Mouse (Mus musculus) Patski (cell line): ENCODE measurements at regions not wholly inside any gene's neighbourhood (a gene's known extent, or its start where the extent isn't known, plus 50 kb on each side); places are given as distances from the start of the nearest gene placed in this dataset.

Experiments used
- ATAC-seq: fragments of 100-300 bp; one replicate; pipeline ENCODE4 v1.8.0; 2021
- CTCF ChIA-PET: fragments of 350-600 bp; sonication (Branson Sonifier 250); formaldehyde crosslinking; loops from one replicate; lab custom pipeline; 2022; ENCODE audit warnings: inconsistent platforms; lab: Charles Lee
- POLR2A ChIA-PET: fragments of 350-600 bp; sonication (Branson Sonifier 250); formaldehyde crosslinking; loops from one replicate; lab custom pipeline; 2022; ENCODE audit warnings: antibody characterized with exemption, inconsistent platforms; lab: Charles Lee
- DNase-seq: peaks from one replicate; pipeline ENCODE4 v3.0.0-alpha.2; 2011; ENCODE audit warnings: low read depth, low spot score
- H3K27me3 ChIP-seq: fragments of 371-371 bp; one replicate; pipeline ENCODE4 v1.5.1; 2021
- CTCF ChIP-seq: fragments of 100-300 bp; IDR thresholded peaks from one replicate; pipeline ENCODE4 v1.5.1; 2021
- in situ Hi-C: fragments of 300-500 bp; cut with MboI; formaldehyde crosslinking; loops from 3 replicates; pipeline ENCODE4 v1.11.1; 2018; ENCODE audit warnings: low pct_unique_long_range_greater_than_20kb, mixed read lengths

DNA sequence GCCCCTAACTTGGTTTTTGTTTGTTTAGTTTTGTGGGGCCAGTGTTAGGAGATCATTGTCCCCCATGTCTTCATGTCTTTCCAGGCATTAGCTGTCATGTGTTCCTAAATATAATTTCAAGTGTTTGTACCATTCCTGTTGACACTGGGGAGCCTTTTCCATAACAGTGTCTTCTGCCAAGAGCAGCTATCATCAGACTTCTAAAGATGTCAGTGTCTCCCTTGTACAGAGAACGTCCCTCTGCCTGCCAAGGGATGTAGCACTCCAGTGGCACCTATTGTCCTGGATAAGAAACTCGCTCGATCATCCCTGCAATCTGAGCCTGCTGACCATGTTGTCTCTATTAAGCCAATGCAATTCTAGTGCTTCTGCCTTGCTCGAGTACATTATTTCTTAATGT is 64.6 kb upstream of the Lhfpl2 start:
- CTCF ChIA-PET = no interaction called here
- no peak for TF ChIP-seq CTCF
- POLR2A ChIA-PET = interaction anchor here (0.6 kb wide), 1 partner anchor 46 kb away, joined by 3 read pairs; no protein-coding TSS in a partner anchor
- no peaks in the 10 kb centered on the region for H3K27me3 ChIP-seq
- ATAC-seq (no peak), DNase-seq (no peak)
- in situ Hi-C loops = loop anchor here (10.0 kb wide), 1 partner anchor 168 kb away; no protein-coding TSS in a partner anchor

DNA sequence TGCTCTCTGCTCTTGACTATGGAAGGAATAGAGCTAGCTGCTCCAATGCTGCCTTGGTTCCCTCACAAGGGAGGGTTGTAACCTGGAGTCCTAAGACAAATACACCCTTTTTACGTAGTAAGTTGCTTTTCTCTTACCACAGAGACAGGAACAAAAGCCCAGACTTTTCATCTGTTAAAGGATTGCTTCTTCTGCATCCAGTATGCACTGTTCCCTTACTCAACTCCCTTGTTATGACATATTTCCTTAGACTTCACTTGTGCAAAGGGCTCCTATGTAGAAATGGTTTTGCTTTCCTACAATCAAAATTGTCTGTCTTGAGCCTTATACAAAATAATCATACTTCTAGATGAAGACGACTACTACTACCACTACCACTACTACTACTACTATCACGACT is 62.2 kb upstream of the Lhfpl2 start:
- POLR2A ChIA-PET = no interaction called here
- in situ Hi-C loops = loop anchor here (5.0 to 10.0 kb wide), 3 partner anchors 67 to 171 kb away; no protein-coding TSS in a partner anchor

DNA sequence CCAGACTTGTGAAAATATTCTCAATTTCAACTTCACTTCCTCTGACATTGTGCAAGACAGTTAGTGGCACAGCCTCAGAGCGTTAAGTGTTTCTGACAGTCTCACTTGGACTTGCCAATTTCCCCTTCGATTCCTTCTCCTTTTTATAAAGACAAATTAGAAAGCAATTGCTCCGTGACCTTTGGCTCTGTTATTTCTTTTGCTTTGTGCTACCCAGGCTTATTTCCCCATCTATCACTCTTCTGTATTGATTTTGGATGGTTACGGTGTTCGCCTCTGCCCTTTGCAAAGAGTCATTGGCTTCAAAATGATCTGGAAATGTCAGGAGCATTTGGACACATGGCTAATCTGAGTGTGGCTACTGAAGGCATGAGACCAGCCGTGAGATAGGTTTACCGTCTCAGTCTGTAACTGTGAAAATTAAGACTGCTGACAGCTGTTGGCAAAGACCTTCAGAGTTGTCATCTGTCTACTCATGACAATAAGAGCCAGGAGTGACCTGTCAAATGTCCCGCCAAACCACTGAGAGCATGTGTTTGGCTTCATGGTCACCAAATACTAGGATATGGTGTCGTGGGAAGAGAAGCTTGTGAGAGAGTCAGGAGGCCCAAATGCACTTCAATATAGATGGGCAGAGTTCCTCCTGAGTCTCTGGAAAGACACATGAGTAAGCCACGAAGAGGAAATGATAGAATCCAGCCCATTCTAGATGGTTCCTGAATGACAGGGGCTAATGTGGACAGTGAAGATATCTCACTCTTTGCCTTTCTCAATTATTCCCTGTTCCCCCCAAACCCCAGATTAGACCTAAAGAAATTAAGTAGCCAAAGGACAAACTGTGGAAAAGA is 60.8 kb upstream of the Lhfpl2 start:
- no peak for TF ChIP-seq CTCF
- POLR2A ChIA-PET = no interaction called here
- CTCF ChIA-PET = no interaction called here
- DNase-seq (no peak), ATAC-seq (no peak)
- in situ Hi-C loops = loop anchor here (5.0 to 10.0 kb wide), 3 partner anchors 66 to 172 kb away; no protein-coding TSS in a partner anchor
- no peaks in the 10 kb centered on the region for H3K27me3 ChIP-seq

More for the DNA sequence above, 62.2 kb upstream of the Lhfpl2 start:
- H3K27me3 ChIP-seq = no peaks in the 10 kb centered on the region
- ATAC-seq = no peak
- DNase-seq = no peak
- CTCF ChIA-PET = no interaction called here
- no peak for TF ChIP-seq CTCF

DNA sequence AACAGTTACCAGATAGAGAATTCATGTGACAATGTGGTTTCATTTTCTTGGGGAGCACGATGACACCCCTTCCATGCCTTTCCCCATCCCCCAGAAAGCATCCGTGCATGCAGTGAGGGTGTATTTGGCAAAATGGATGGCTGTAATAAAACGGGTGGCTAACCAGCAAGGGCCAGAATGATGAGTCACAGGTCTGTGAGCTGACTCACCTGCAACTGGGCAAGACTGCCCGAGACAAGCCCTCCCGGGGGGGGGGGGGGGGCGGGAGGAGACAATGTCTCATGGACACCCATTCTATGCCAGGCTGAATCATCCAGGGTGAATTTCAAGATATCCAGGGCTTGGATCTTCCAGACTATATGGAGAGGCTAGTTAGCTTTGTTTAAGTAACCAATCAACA is 59.6 kb upstream of the Lhfpl2 start:
- ATAC-seq = peak; percentile 89
- ChIA-PET POLR2A (interaction anchor here (0.6 to 0.8 kb wide), 2 partner anchors 79 to 127 kb away, joined by 3 to 5 read pairs; no protein-coding TSS in a partner anchor), CTCF (interaction anchor here (1.3 kb wide), 1 partner anchor 61 kb away, joined by 3 read pairs; no protein-coding TSS in a partner anchor)
- H3K27me3 ChIP-seq = no peaks in the 10 kb centered on the region
- in situ Hi-C loops = loop anchor here (5.0 to 10.0 kb wide), 3 partner anchors 64 to 173 kb away; no protein-coding TSS in a partner anchor
- no peak for TF ChIP-seq CTCF
- peak; percentile 94 for DNase-seq

DNA sequence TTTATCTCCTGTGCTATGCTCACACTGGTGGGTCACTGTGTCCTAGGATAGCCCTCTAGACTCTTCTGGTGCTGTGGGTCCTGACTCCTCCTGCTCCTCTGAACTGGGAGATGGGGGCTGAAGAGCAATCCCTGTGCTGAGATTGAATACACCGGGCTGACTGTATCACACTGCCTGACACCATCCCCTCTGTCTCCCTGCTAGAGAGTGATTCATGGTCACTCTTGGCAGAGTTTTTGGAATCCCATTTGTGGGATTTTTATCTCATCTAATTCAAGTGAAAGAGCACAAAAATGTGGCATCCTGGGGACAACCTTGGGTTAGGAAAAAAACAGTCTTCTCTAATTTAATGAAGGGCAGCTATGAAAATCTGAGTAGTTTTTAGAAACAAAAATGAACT is 59.2 kb upstream of the Lhfpl2 start:
- TF ChIP-seq CTCF = no peak
- peak; percentile 81 for ATAC-seq
- ChIA-PET CTCF (interaction anchor here (1.3 kb wide), 1 partner anchor 61 kb away, joined by 3 read pairs; no protein-coding TSS in a partner anchor), POLR2A (interaction anchor here (0.6 to 0.8 kb wide), 2 partner anchors 78 to 126 kb away, joined by 3 to 5 read pairs; no protein-coding TSS in a partner anchor)
- H3K27me3 ChIP-seq = no peaks in the 10 kb centered on the region
- peak; percentile 68 for DNase-seq
- in situ Hi-C loops = loop anchor here (5.0 to 10.0 kb wide), 3 partner anchors 64 to 174 kb away; no protein-coding TSS in a partner anchor

DNA sequence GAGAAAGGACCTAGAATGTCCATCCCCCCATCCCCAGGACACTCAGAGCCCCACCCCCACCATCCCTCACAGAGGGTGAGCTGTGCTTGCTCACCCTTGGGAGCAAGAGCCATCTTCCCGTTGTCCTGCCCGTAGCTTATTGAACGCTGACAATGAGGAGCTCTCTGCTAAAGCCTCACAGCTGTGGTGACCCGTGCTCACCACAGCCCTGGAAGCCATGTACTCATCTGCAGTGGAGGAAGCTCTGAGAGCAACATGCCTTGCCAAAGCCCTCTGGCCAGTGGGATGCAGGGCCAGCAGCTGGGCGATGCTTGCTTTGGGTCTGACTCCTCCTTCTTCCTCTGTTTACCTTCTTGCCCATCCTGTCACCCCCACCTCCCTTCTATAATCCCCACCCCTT is 53.8 kb upstream of the Lhfpl2 start:
- H3K27me3 ChIP-seq = no peaks in the 10 kb centered on the region
- DNase-seq = no peak
- in situ Hi-C loops = no loop called here
- CTCF ChIA-PET = interaction anchor here (1.4 kb wide), 1 partner anchor 196 kb away, joined by 3 read pairs; no protein-coding TSS in a partner anchor
- no peak for TF ChIP-seq CTCF
- no peak for ATAC-seq
- POLR2A ChIA-PET = no interaction called here

DNA sequence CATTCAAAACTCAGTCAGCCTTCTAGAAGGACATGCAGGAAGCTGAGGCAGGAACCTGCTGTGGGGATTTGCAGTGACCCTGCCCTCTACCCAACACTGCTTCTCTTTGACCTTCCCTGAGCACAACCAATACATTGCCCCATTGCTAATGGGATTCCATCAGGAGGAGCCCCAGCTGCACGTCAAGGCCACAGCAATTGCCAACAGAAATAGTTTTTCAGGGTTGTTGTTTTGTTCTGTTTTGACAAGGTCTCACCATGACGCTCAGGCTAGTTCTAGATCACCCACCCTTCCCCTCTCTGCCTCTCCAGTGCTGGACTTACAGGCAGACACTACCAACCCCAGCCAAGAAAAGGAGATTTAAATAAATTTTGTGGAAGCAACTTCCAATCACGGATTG is 53.2 kb upstream of the Lhfpl2 start:
- ChIA-PET CTCF (interaction anchor here (1.4 kb wide), 1 partner anchor 195 kb away, joined by 3 read pairs; no protein-coding TSS in a partner anchor), POLR2A (no interaction called here)
- TF ChIP-seq CTCF = no peak
- no peak for DNase-seq
- ATAC-seq = no peak
- in situ Hi-C loops = no loop called here
- no peaks in the 10 kb centered on the region for H3K27me3 ChIP-seq

DNA sequence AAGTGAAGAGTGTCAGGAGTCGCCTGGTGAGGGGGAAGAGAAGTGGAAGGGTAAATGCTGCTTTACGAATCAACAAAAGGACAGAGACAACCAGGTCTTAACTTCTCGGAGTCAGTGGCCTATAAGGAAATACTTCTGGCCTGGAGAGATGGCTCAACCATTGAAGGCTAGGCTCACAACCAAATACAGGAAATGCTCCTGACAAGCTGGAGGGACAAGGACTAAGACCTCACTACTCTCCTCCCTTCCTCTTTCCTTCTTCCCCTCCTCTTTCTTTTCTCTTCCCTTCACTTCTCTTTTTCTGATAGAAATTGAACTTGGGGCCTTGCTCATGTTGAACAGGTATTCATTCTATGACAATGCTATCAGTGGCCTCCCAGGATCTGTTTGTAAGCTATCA is 51.7 kb upstream of the Lhfpl2 start:
- TF ChIP-seq CTCF = no peak
- no peak for ATAC-seq
- in situ Hi-C loops = no loop called here
- DNase-seq = no peak
- ChIA-PET CTCF (no interaction called here), POLR2A (no interaction called here)
- no peaks in the 10 kb centered on the region for H3K27me3 ChIP-seq
